Mouse (Mus musculus) embryonic fibroblast, embryonic 13.5 days (primary cell): ENCODE data around the gene Ppp1r7. TPM values are rescaled to one million over a fixed set of nuclear protein-coding genes. Genes with fewer than 3 reads are reported as not detected.
"Not testable (repeated sequence)": the region's sequence is repeated elsewhere in the genome, so short reads cannot be mapped to it uniquely, and the experiment has no call there.

Experiments
- H3K27ac ChIP-seq: 2 replicates; pipeline ENCODE4 v1.5.1; 2012; ENCODE audit warnings: low read length, control low read depth, inconsistent platforms; ENCODE audit not compliant: insufficient read depth
- H3K4me1 ChIP-seq: 2 replicates; pipeline ENCODE4 v1.6.1; 2011; ENCODE audit warnings: low read length; ENCODE audit not compliant: control insufficient read depth, insufficient read depth
- H3K4me3 ChIP-seq: 2 replicates; pipeline ENCODE4 v1.5.1; 2011; ENCODE audit warnings: mild to moderate bottlenecking, control low read depth, low read length; ENCODE audit not compliant: insufficient read depth
- CTCF ChIP-seq: IDR thresholded peaks from 2 replicates; pipeline ENCODE4 v1.5.1; 2011; ENCODE audit warnings: mild to moderate bottlenecking, control low read depth, low read length, moderate library complexity, borderline replicate concordance; ENCODE audit not compliant: insufficient read depth
- POLR2A ChIP-seq: IDR thresholded peaks from 2 replicates; pipeline ENCODE4 v1.6.1; 2011; ENCODE audit warnings: low read depth, mild to moderate bottlenecking, control low read depth, low read length, moderate library complexity
- polyA plus RNA-seq: library from polyadenylated mRNA; stranded (reverse); fragments of >200 nt; gene quantifications from 2 replicates; pipeline ENCODE4 v1.2.4, GENCODE M21; 2011; ENCODE audit warnings: low read depth; ENCODE audit not compliant: missing spikeins, insufficient read length

The Ppp1r7 gene
- polyA plus RNA-seq: 46.8 and 49.1 TPM in 2 replicates

GRCm38 (mm10) chr1:93342648-93343503 lies at the start of gene Ppp1r7, which contains the start of gene Pask:
Ppp1r7 (plus strand) TSS chr1:93342854.
Pask (minus strand) TSS chr1:93343482.
- no peak within 1 kb of the TSS for H3K27ac ChIP-seq
- peak within 1 kb of the TSS; percentile 93 for H3K4me3 ChIP-seq
- H3K4me1 ChIP-seq: peaks cover 3% of the 10 kb centered on the region; the same call in 1 of the 2 replicates
- TF ChIP-seq CTCF (no peak), POLR2A (peak; percentile 24; the same call in 1 of the 2 replicates)

- not testable (repeated sequence) for H3K4me3 ChIP-seq, H3K27ac ChIP-seq, H3K4me1 ChIP-seq
Measured at GRCm38 (mm10) chr1:93294491-93294890, 48.2 kb upstream of the Ppp1r7 start.

- Histone ChIP-seq H3K4me1 (peaks cover 4% of the 10 kb centered on the region), H3K27ac (no peak overlapping the region), H3K4me3 (no peak overlapping the region)
- no peak for TF ChIP-seq POLR2A
- no peak for TF ChIP-seq CTCF
Measured at GRCm38 (mm10) chr1:93299791-93300190, 42.9 kb upstream of the Ppp1r7 start.

- Histone ChIP-seq H3K4me3 (no peak overlapping the region), H3K27ac (no peak overlapping the region), H3K4me1 (peaks cover 6% of the 10 kb centered on the region)
- TF ChIP-seq POLR2A (no peak), CTCF (no peak)
Measured at GRCm38 (mm10) chr1:93300578-93300977, 42.1 kb upstream of the Ppp1r7 start.

GRCm38 (mm10) chr1:93305581-93306337 lies 36.9 kb upstream of the Ppp1r7 start, which contains the start of gene Mterf4:
Mterf4 (minus strand) TSS chr1:93305915.
- H3K4me3 ChIP-seq: peak within 1 kb of the TSS; percentile 75
- H3K4me1 ChIP-seq: peaks cover 2% of the 10 kb centered on the region; the same call in 1 of the 2 replicates
- TF ChIP-seq CTCF (no peak), POLR2A (peak; percentile 88)
- no peak within 1 kb of the TSS for H3K27ac ChIP-seq

- no peak for TF ChIP-seq POLR2A
- TF ChIP-seq CTCF: no peak
- H3K27ac ChIP-seq: no peak overlapping the region
- H3K4me1 ChIP-seq: peaks cover 3% of the 10 kb centered on the region; the same call in 1 of the 2 replicates
- H3K4me3 ChIP-seq: no peak overlapping the region
Measured at GRCm38 (mm10) chr1:93323973-93324372, 18.7 kb upstream of the Ppp1r7 start.

GRCm38 (mm10) chr1:93326446-93326845 lies 16.2 kb upstream of the Ppp1r7 start:
- Histone ChIP-seq H3K4me3 (no peak overlapping the region), H3K4me1 (peaks cover 3% of the 10 kb centered on the region; the same call in 1 of the 2 replicates), H3K27ac (no peak overlapping the region)
- TF ChIP-seq CTCF (no peak), POLR2A (no peak)

GRCm38 (mm10) chr1:93334621-93335020 lies 8.0 kb upstream of the Ppp1r7 start:
- TF ChIP-seq POLR2A (no peak), CTCF (no peak)
- Histone ChIP-seq H3K4me1 (peaks cover 9% of the 10 kb centered on the region), H3K4me3 (no peak overlapping the region), H3K27ac (no peak overlapping the region)

- Histone ChIP-seq H3K4me3 (peak overlapping the region; percentile 93), H3K27ac (no peak overlapping the region), H3K4me1 (peaks cover 3% of the 10 kb centered on the region; the same call in 1 of the 2 replicates)
- TF ChIP-seq POLR2A (peak; percentile 80), CTCF (no peak)
Measured at GRCm38 (mm10) chr1:93343504-93344047, 922 bp downstream of the Ppp1r7 start.
